Mouse (Mus musculus) right cerebral cortex, postnatal 14 days (tissue): ENCODE results near the gene Tmem9.

ENCODE experiments used
- DNase-seq: peaks from one replicate; pipeline ENCODE4 v3.0.0; 2022

Gene Tmem9

GRCm38 (mm10) chr1:136032961-136033360 lies 25.0 kb downstream of the Tmem9 start:
- DNase-seq: no peak

- DNase-seq: no peak
These were observed 31.0 kb downstream of the Tmem9 start for GRCm38 (mm10) chr1:136038746-136039538.

- no peak for DNase-seq
These were observed 32.5 kb downstream of the Tmem9 start for GRCm38 (mm10) chr1:136040452-136040851.

- DNase-seq: no peak
These were observed 32.9 kb downstream of the Tmem9 start for GRCm38 (mm10) chr1:136040874-136041273.

GRCm38 (mm10) chr1:136045774-136046173 lies 37.8 kb downstream of the Tmem9 start:
- DNase-seq: peak; percentile 79

GRCm38 (mm10) chr1:136047432-136047831 lies 39.5 kb downstream of the Tmem9 start:
- DNase-seq: no peak

- DNase-seq: no peak
These were observed 39.9 kb downstream of the Tmem9 start for GRCm38 (mm10) chr1:136047894-136048293.

GRCm38 (mm10) chr1:136050312-136051012 lies 42.5 kb downstream of the Tmem9 start, which contains the start of gene Ascl5:
Gene Ascl5, plus strand, starts transcription at chr1:136050804.
- no peak for DNase-seq

GRCm38 (mm10) chr1:136051013-136051315 lies 43.0 kb downstream of the Tmem9 start:
- DNase-seq: peak; percentile 60

GRCm38 (mm10) chr1:136051465-136051864 lies 43.5 kb downstream of the Tmem9 start:
- DNase-seq: peak; percentile 67

- no peak for DNase-seq
These were observed 44.6 kb downstream of the Tmem9 start, which contains the start of gene Cacna1s for GRCm38 (mm10) chr1:136052547-136052946. Gene Cacna1s, plus strand, starts transcription at chr1:136052750.

GRCm38 (mm10) chr1:136055771-136056170 lies 47.8 kb downstream of the Tmem9 start:
- peak; percentile 47 for DNase-seq

GRCm38 (mm10) chr1:136058594-136058993 lies 50.6 kb downstream of the Tmem9 start:
- no peak for DNase-seq

GRCm38 (mm10) chr1:136061041-136061789 lies 53.3 kb downstream of the Tmem9 start:
- peak; percentile 85 for DNase-seq

GRCm38 (mm10) chr1:136061790-136062141 lies 53.8 kb downstream of the Tmem9 start:
- no peak for DNase-seq

GRCm38 (mm10) chr1:136063991-136064390 lies 56.0 kb downstream of the Tmem9 start:
- peak; percentile 67 for DNase-seq

GRCm38 (mm10) chr1:136066621-136067020 lies 58.7 kb downstream of the Tmem9 start:
- DNase-seq: no peak

- peak; percentile 3 for DNase-seq
These were observed 59.6 kb downstream of the Tmem9 start for GRCm38 (mm10) chr1:136067579-136067978.

GRCm38 (mm10) chr1:136076086-136076485 lies 68.1 kb downstream of the Tmem9 start:
- no peak for DNase-seq

GRCm38 (mm10) chr1:136077656-136078055 lies 69.7 kb downstream of the Tmem9 start:
- no peak for DNase-seq

- no peak for DNase-seq
These were observed 73.2 kb downstream of the Tmem9 start for GRCm38 (mm10) chr1:136081161-136081560.
